Mouse (Mus musculus): Measurements from ENCODE around the gene Wdr13. TPM values are rescaled to one million over a fixed set of nuclear protein-coding genes. Genes with fewer than 3 reads are reported as not detected.

Wdr13 gene
- 139 TPM for polyA plus RNA-seq (2015; fragmentation: Illumina TruSeq; extraction: RNeasy Lipid Tissue Mini Kit (QIAGEN cat#74804); ENCODE audit: low read depth, low replicate concordance)

GRCm38 (mm10) chrX:8132017-8132976 is at the start of gene Wdr13:
Wdr13 (minus strand) TSS chrX:8132892.

GRCm38 (mm10) chrX:8175504-8176385 is 43.1 kb upstream of the Wdr13 start, which contains the start of gene Tbc1d25:
Tbc1d25 (minus strand) TSS chrX:8176181.

GRCm38 (mm10) chrX:8145153-8145991 is 12.7 kb upstream of the Wdr13 start, which contains the start of gene Rbm3:
Rbm3 (minus strand) TSS chrX:8145880.

GRCm38 (mm10) chrX:8090346-8090953 is 42.2 kb downstream of the Wdr13 start, which contains the start of gene Was:
Was (minus strand) TSS chrX:8090498.

GRCm38 (mm10) chrX:8074430-8075014 is 58.2 kb downstream of the Wdr13 start, which contains the start of gene Suv39h1:
Suv39h1 (minus strand) TSS chrX:8074760.

Other genes starting within 250 kb of the Wdr13 start
- 30.6 TPM for gene Slc35a2, start 248.9 kb downstream of the Wdr13 start, polyA plus RNA-seq (2015; fragmentation: Illumina TruSeq; extraction: RNeasy Lipid Tissue Mini Kit (QIAGEN cat#74804); ENCODE audit: low read depth, low replicate concordance)
- 133 TPM for gene Pqbp1, start 233.6 kb downstream of the Wdr13 start, polyA plus RNA-seq (2015; fragmentation: Illumina TruSeq; extraction: RNeasy Lipid Tissue Mini Kit (QIAGEN cat#74804); ENCODE audit: low read depth, low replicate concordance)
- 29.9 TPM for gene Timm17b, start 233.5 kb downstream of the Wdr13 start, polyA plus RNA-seq (2015; fragmentation: Illumina TruSeq; extraction: RNeasy Lipid Tissue Mini Kit (QIAGEN cat#74804); ENCODE audit: low read depth, low replicate concordance)
- not detected for gene Gm10491, start 225.1 kb downstream of the Wdr13 start, polyA plus RNA-seq (2015; fragmentation: Illumina TruSeq; extraction: RNeasy Lipid Tissue Mini Kit (QIAGEN cat#74804); ENCODE audit: low read depth, low replicate concordance)
- gene Gm10490, start 223.3 kb downstream of the Wdr13 start, polyA plus RNA-seq (2015; fragmentation: Illumina TruSeq; extraction: RNeasy Lipid Tissue Mini Kit (QIAGEN cat#74804); ENCODE audit: low read depth, low replicate concordance), result not detected
- gene Pcsk1n, start 213.1 kb downstream of the Wdr13 start, polyA plus RNA-seq (2015; fragmentation: Illumina TruSeq; extraction: RNeasy Lipid Tissue Mini Kit (QIAGEN cat#74804); ENCODE audit: low read depth, low replicate concordance), result 229 TPM
- gene Eras, start 204.3 kb downstream of the Wdr13 start, polyA plus RNA-seq (2015; fragmentation: Illumina TruSeq; extraction: RNeasy Lipid Tissue Mini Kit (QIAGEN cat#74804); ENCODE audit: low read depth, low replicate concordance), result not detected
- 32.5 TPM for gene Hdac6, start 185.0 kb downstream of the Wdr13 start, polyA plus RNA-seq (2015; fragmentation: Illumina TruSeq; extraction: RNeasy Lipid Tissue Mini Kit (QIAGEN cat#74804); ENCODE audit: low read depth, low replicate concordance)
- gene Gata1, start 154.8 kb downstream of the Wdr13 start, polyA plus RNA-seq (2015; fragmentation: Illumina TruSeq; extraction: RNeasy Lipid Tissue Mini Kit (QIAGEN cat#74804); ENCODE audit: low read depth, low replicate concordance), result not detected
- gene Glod5, start 114.4 kb downstream of the Wdr13 start, polyA plus RNA-seq (2015; fragmentation: Illumina TruSeq; extraction: RNeasy Lipid Tissue Mini Kit (QIAGEN cat#74804); ENCODE audit: low read depth, low replicate concordance), result not detected
- 23.0 TPM for gene Suv39h1, start 58.1 kb downstream of the Wdr13 start, polyA plus RNA-seq (2015; fragmentation: Illumina TruSeq; extraction: RNeasy Lipid Tissue Mini Kit (QIAGEN cat#74804); ENCODE audit: low read depth, low replicate concordance)
- gene Was, start 42.4 kb downstream of the Wdr13 start, polyA plus RNA-seq (2015; fragmentation: Illumina TruSeq; extraction: RNeasy Lipid Tissue Mini Kit (QIAGEN cat#74804); ENCODE audit: low read depth, low replicate concordance), result 1.0 TPM
- gene Rbm3, start 13.0 kb upstream of the Wdr13 start, polyA plus RNA-seq (2015; fragmentation: Illumina TruSeq; extraction: RNeasy Lipid Tissue Mini Kit (QIAGEN cat#74804); ENCODE audit: low read depth, low replicate concordance), result 269 TPM
- 10.9 TPM for gene Tbc1d25, start 43.3 kb upstream of the Wdr13 start, polyA plus RNA-seq (2015; fragmentation: Illumina TruSeq; extraction: RNeasy Lipid Tissue Mini Kit (QIAGEN cat#74804); ENCODE audit: low read depth, low replicate concordance)
- gene Ebp, start 60.6 kb upstream of the Wdr13 start, polyA plus RNA-seq (2015; fragmentation: Illumina TruSeq; extraction: RNeasy Lipid Tissue Mini Kit (QIAGEN cat#74804); ENCODE audit: low read depth, low replicate concordance), result 32.3 TPM
- gene Porcn, start 73.6 kb upstream of the Wdr13 start, polyA plus RNA-seq (2015; fragmentation: Illumina TruSeq; extraction: RNeasy Lipid Tissue Mini Kit (QIAGEN cat#74804); ENCODE audit: low read depth, low replicate concordance), result 59.8 TPM
- 33.8 TPM for gene Ftsj1, start 119.5 kb upstream of the Wdr13 start, polyA plus RNA-seq (2015; fragmentation: Illumina TruSeq; extraction: RNeasy Lipid Tissue Mini Kit (QIAGEN cat#74804); ENCODE audit: low read depth, low replicate concordance)
- 5.4 TPM for gene Slc38a5, start 138.2 kb upstream of the Wdr13 start, polyA plus RNA-seq (2015; fragmentation: Illumina TruSeq; extraction: RNeasy Lipid Tissue Mini Kit (QIAGEN cat#74804); ENCODE audit: low read depth, low replicate concordance)
- not detected for gene Ssxb10, start 194.5 kb upstream of the Wdr13 start, polyA plus RNA-seq (2015; fragmentation: Illumina TruSeq; extraction: RNeasy Lipid Tissue Mini Kit (QIAGEN cat#74804); ENCODE audit: low read depth, low replicate concordance)
- gene Ssxb9, start 234.1 kb upstream of the Wdr13 start, polyA plus RNA-seq (2015; fragmentation: Illumina TruSeq; extraction: RNeasy Lipid Tissue Mini Kit (QIAGEN cat#74804); ENCODE audit: low read depth, low replicate concordance), result not detected

All from brain, adult 10 weeks (tissue).